ENCODE assay signal across 11 mouse cellular contexts in genomic region chr4:116492460-116492859, GRCm38 (mm10). TPM values are rescaled to one million over a fixed set of nuclear protein-coding genes. Genes with fewer than 3 reads are reported as not detected.
DNase-seq lines count a peak whose midpoint lies in the region; ATAC-seq and TF ChIP-seq lines count a peak whose summit lies in the region.
"Had no signal": no experiment of that assay in that cellular context is flagged by ENCODE, and none has a peak within 500 bp of the region (broad histone marks: within the 10 kb centered on the region; RNA-seq: fewer than 3 reads in every experiment).

No protein-coding gene starts in this region.

- peak overlapping the region; percentile 75; the same call in 1 of the 2 replicates for H3K27ac ChIP-seq in heart, embryonic 13.5 days (replicated peaks)
- H3K27ac ChIP-seq in heart, embryonic 11.5 days (ENCODE audit: low read depth, low read length), result no peak overlapping the region
- H3K27ac ChIP-seq in intestine, postnatal 0 days (ENCODE audit: low read depth, low read length), result peak overlapping the region; percentile 11; the same call in 1 of the 2 replicates
- H3K27ac ChIP-seq in forebrain, embryonic 14.5 days (ENCODE audit: low read depth, low read length), result no peak overlapping the region
- H3K27ac ChIP-seq: limb, embryonic 15.5 days; neural tube, embryonic 12.5 days had no signal

- peak; percentile 91 for DNase-seq in adipocyte (ENCODE audit: low spot score)
- DNase-seq in lung, postnatal 4 days, result peak; percentile 24 to 33
- DNase-seq in forebrain, embryonic 14.5 days (ENCODE audit: low spot score), result no peak
- DNase-seq in right cerebral cortex, postnatal 25 days, result no peak
- DNase-seq: cerebellum, postnatal 14 days; retina, postnatal 1 day had no signal

- ATAC-seq in heart, embryonic 13.5 days (ENCODE audit: extremely low read depth, insufficient number of reproducible peaks, low FRiP score, low TSS enrichment), result no peak
- no peak for ATAC-seq in heart, embryonic 11.5 days (replicated peaks; ENCODE audit: insufficient number of reproducible peaks, low FRiP score, low TSS enrichment)
- ATAC-seq in intestine, postnatal 0 days, result peak; percentile 79
- ATAC-seq in forebrain, embryonic 14.5 days, result no peak

- H3K4me3 ChIP-seq in heart, embryonic 13.5 days, result no peak overlapping the region
- H3K4me3 ChIP-seq in heart, embryonic 11.5 days (ENCODE audit: low read depth, low read length), result no peak overlapping the region
- no peak overlapping the region for H3K4me3 ChIP-seq in intestine, postnatal 0 days (ENCODE audit: low read depth, low read length)
- H3K4me3 ChIP-seq in forebrain, embryonic 14.5 days (ENCODE audit: low read depth, low read length), result no peak overlapping the region
- H3K4me3 ChIP-seq: limb, embryonic 15.5 days; neural tube, embryonic 12.5 days had no signal

- 49% methylated on average over 4 of the region's 4 CpGs for WGBS in heart, embryonic 13.5 days
- WGBS in heart, embryonic 11.5 days (ENCODE audit: insufficient replicate concordance), result 68% methylated on average over 4 of the region's 4 CpGs
- WGBS in intestine, postnatal 0 days, result 30% methylated on average over 4 of the region's 4 CpGs
- WGBS in forebrain, embryonic 14.5 days, result 83% methylated on average over 4 of the region's 4 CpGs

- TF ChIP-seq CTCF in intestine, postnatal 0 days (IDR thresholded peaks at IDR 0.05; ENCODE audit: low read depth), result no peak

- H3K36me3 ChIP-seq in heart, embryonic 13.5 days, result no peaks in the 10 kb centered on the region
- no peaks in the 10 kb centered on the region for H3K36me3 ChIP-seq in heart, embryonic 11.5 days (ENCODE audit: control insufficient read depth, insufficient read depth, low read length)
- no peaks in the 10 kb centered on the region for H3K36me3 ChIP-seq in intestine, postnatal 0 days (ENCODE audit: control insufficient read depth, insufficient read depth)
- no peaks in the 10 kb centered on the region for H3K36me3 ChIP-seq in forebrain, embryonic 14.5 days (ENCODE audit: control insufficient read depth, insufficient read depth, low read length)
- H3K36me3 ChIP-seq: limb, embryonic 15.5 days; neural tube, embryonic 12.5 days had no signal

- H3K27me3 ChIP-seq in heart, embryonic 13.5 days (replicated peaks), result peaks cover 6% of the 10 kb centered on the region; the same call in 1 of the 2 replicates
- no peaks in the 10 kb centered on the region for H3K27me3 ChIP-seq in heart, embryonic 11.5 days (ENCODE audit: control insufficient read depth, insufficient read depth, low read length)
- H3K27me3 ChIP-seq in intestine, postnatal 0 days (replicated peaks; ENCODE audit: control insufficient read depth, insufficient read depth, low read length), result no peaks in the 10 kb centered on the region
- no peaks in the 10 kb centered on the region for H3K27me3 ChIP-seq in forebrain, embryonic 14.5 days (replicated peaks; ENCODE audit: control insufficient read depth, insufficient read depth, low read length)
- H3K27me3 ChIP-seq: limb, embryonic 15.5 days; neural tube, embryonic 12.5 days had no signal

- H3K9ac ChIP-seq in heart, embryonic 13.5 days, result no peak overlapping the region
- no peak overlapping the region for H3K9ac ChIP-seq in heart, embryonic 11.5 days (ENCODE audit: low read depth, low read length)
- no peak overlapping the region for H3K9ac ChIP-seq in intestine, postnatal 0 days (ENCODE audit: low read depth, low read length)
- no peak overlapping the region for H3K9ac ChIP-seq in forebrain, embryonic 14.5 days (ENCODE audit: low read length)
- H3K9ac ChIP-seq: limb, embryonic 15.5 days; neural tube, embryonic 12.5 days had no signal

- peaks cover 28% of the 10 kb centered on the region for H3K4me1 ChIP-seq in heart, embryonic 13.5 days
- peaks cover 5% of the 10 kb centered on the region; the same call in 1 of the 2 replicates for H3K4me1 ChIP-seq in heart, embryonic 11.5 days (ENCODE audit: control insufficient read depth, insufficient read depth, low read length)
- H3K4me1 ChIP-seq in intestine, postnatal 0 days (replicated peaks; ENCODE audit: control insufficient read depth, insufficient read depth, low read length), result 0 out of 2 replicates have a peak, but pooled peaks cover 4% of the 10 kb centered on the region
- H3K4me1 ChIP-seq in forebrain, embryonic 14.5 days (ENCODE audit: control insufficient read depth, insufficient read depth, low read length), result no peaks in the 10 kb centered on the region
- H3K4me1 ChIP-seq: neural tube, embryonic 12.5 days had no signal

- 0 out of 2 replicates have a peak overlapping the region, but pooled peaks have one; percentile 1 for H3K4me2 ChIP-seq in heart, embryonic 13.5 days
- no peak overlapping the region for H3K4me2 ChIP-seq in heart, embryonic 11.5 days
- no peak overlapping the region for H3K4me2 ChIP-seq in intestine, postnatal 0 days (replicated peaks; ENCODE audit: low read depth)
- no peak overlapping the region for H3K4me2 ChIP-seq in forebrain, embryonic 14.5 days (ENCODE audit: low read length)
- H3K4me2 ChIP-seq: limb, embryonic 15.5 days; neural tube, embryonic 12.5 days had no signal

- H3K9me3 ChIP-seq in heart, embryonic 13.5 days, result peaks cover 9% of the 10 kb centered on the region
- H3K9me3 ChIP-seq in heart, embryonic 11.5 days (replicated peaks; ENCODE audit: control insufficient read depth, low read length), result no peaks in the 10 kb centered on the region
- H3K9me3 ChIP-seq in intestine, postnatal 0 days (ENCODE audit: control insufficient read depth), result no peaks in the 10 kb centered on the region
- 0 out of 2 replicates have a peak, but pooled peaks cover 2% of the 10 kb centered on the region for H3K9me3 ChIP-seq in forebrain, embryonic 14.5 days (replicated peaks; ENCODE audit: control insufficient read depth, low read length)
- H3K9me3 ChIP-seq: limb, embryonic 15.5 days had no signal

RNA-seq across cellular contexts. Expression of gene Ipp, which starts 14.9 kb away (rescaled TPM):
- polyA plus RNA-seq in heart, embryonic 13.5 days (2015; fragmentation: Nextera tagmentation; extraction: Ambion mirVana), result 14.3 and 15.6 TPM in 2 replicates
- 4.6 and 7.8 TPM in 2 replicates for polyA plus RNA-seq in heart, embryonic 11.5 days (2014; fragmentation: Nextera tagmentation; extraction: Ambion mirVana)
- 8.8 and 9.1 TPM in 2 replicates for polyA plus RNA-seq in intestine, postnatal 0 days (2015; fragmentation: Nextera tagmentation; extraction: Ambion mirVana)
- polyA plus RNA-seq in forebrain, embryonic 14.5 days (2014; fragmentation: Nextera tagmentation; extraction: Ambion mirVana), result 5.4 and 5.8 TPM in 2 replicates

RNA-seq across cellular contexts. Expression of gene Mast2, which starts 28.5 kb away (rescaled TPM):
- 12.8 and 12.9 TPM in 2 replicates for polyA plus RNA-seq in heart, embryonic 13.5 days (2015; fragmentation: Nextera tagmentation; extraction: Ambion mirVana)
- polyA plus RNA-seq in heart, embryonic 11.5 days (2014; fragmentation: Nextera tagmentation; extraction: Ambion mirVana), result 23.4 and 28.2 TPM in 2 replicates
- polyA plus RNA-seq in intestine, postnatal 0 days (2015; fragmentation: Nextera tagmentation; extraction: Ambion mirVana), result 9.6 TPM in 2 replicates
- polyA plus RNA-seq in forebrain, embryonic 14.5 days (2014; fragmentation: Nextera tagmentation; extraction: Ambion mirVana), result 49.0 and 70.2 TPM in 2 replicates

Comparison
In these comparisons a context has a peak if more than half of its experiments do, and no peak if none do; other contexts are left out.
1. H3K27ac ChIP-seq: peak in heart, embryonic 13.5 days (single experiment) and intestine, postnatal 0 days (single experiment); none in heart, embryonic 11.5 days (single experiment) and forebrain, embryonic 14.5 days (single experiment).
2. DNase-seq: peak in adipocyte (single experiment) and lung, postnatal 4 days (2 of 2); none in forebrain, embryonic 14.5 days (single experiment) and right cerebral cortex, postnatal 25 days (single experiment).